Mouse (Mus musculus) embryonic facial prominence, embryonic 10.5 days (tissue): ENCODE data around the gene Cd164l2. TPM values are rescaled to one million over a fixed set of nuclear protein-coding genes. Genes with fewer than 3 reads are reported as not detected.

ENCODE experiments used
- DNase-seq: peaks from one replicate; pipeline ENCODE4 v3.0.0-alpha.2; 2017; ENCODE audit warnings: low spot score
- H3K27ac ChIP-seq: fragments of 300-500 bp; sonication (generic); replicated peaks from 2 replicates; pipeline ENCODE4 v1.5.1; 2016; ENCODE audit warnings: mild to moderate bottlenecking
- H3K27me3 ChIP-seq: fragments of 300-500 bp; sonication (generic); replicated peaks from 2 replicates; pipeline ENCODE4 v1.6.1; 2016; ENCODE audit warnings: low read depth, mild to moderate bottlenecking; ENCODE audit not compliant: poor library complexity, severe bottlenecking
- H3K36me3 ChIP-seq: fragments of 300-500 bp; sonication (generic); replicated peaks from 2 replicates; pipeline ENCODE4 v1.6.1; 2016; ENCODE audit warnings: mild to moderate bottlenecking, moderate library complexity
- H3K4me1 ChIP-seq: fragments of 300-500 bp; sonication (generic); 2 replicates; pipeline ENCODE4 v1.6.1; 2016
- H3K4me3 ChIP-seq: fragments of 300-500 bp; sonication (generic); 2 replicates; pipeline ENCODE4 v1.5.1; 2016; ENCODE audit warnings: mild to moderate bottlenecking, moderate library complexity
- H3K9me3 ChIP-seq: fragments of 300-500 bp; sonication (generic); 2 replicates; pipeline ENCODE4 v1.6.1; 2016; ENCODE audit warnings: mild to moderate bottlenecking
- WGBS: fragments of 180-500 bp; shearing (Covaris S2); methylation state at CpG from one replicate; pipeline ENCODE4 v1.1.7; 2016; 5-methylcytosine and 5-hydroxymethylcytosine counted together
- polyA plus RNA-seq: library from polyadenylated mRNA; unstranded; fragments of >200 nt; fragmentation: Nextera tagmentation; extraction: Ambion mirVana; gene quantifications from 2 replicates; pipeline ENCODE4 v1.2.1, GENCODE M21; 2016

Cd164l2 gene
- polyA plus RNA-seq, 1 experiment from 2014 or later, result 5.2 TPM

- 34% methylated on average over 4 of the region's 4 CpGs for WGBS
- no peaks in the 10 kb centered on the region for H3K9me3 ChIP-seq
- no peaks in the 10 kb centered on the region for H3K36me3 ChIP-seq
- H3K4me3 ChIP-seq, result no peak overlapping the region
- H3K27me3 ChIP-seq, result peaks cover 100% of the 10 kb centered on the region
- H3K4me1 ChIP-seq, result peaks cover 34% of the 10 kb centered on the region
- no peak overlapping the region for H3K27ac ChIP-seq
- peak; percentile 43 for DNase-seq
Observed at GRCm38 (mm10) chr4:133252089-133252488, 40.2 kb downstream of the Cd164l2 start.

GRCm38 (mm10) chr4:133253412-133253811, 41.5 kb downstream of the Cd164l2 start:
- Histone ChIP-seq H3K27me3 (peaks cover 100% of the 10 kb centered on the region), H3K9me3 (no peaks in the 10 kb centered on the region), H3K27ac (no peak overlapping the region), H3K36me3 (no peaks in the 10 kb centered on the region), H3K4me3 (no peak overlapping the region), H3K4me1 (peaks cover 41% of the 10 kb centered on the region)
- 87% methylated on average over 12 of the region's 12 CpGs for WGBS
- no peak for DNase-seq

GRCm38 (mm10) chr4:133255392-133255791, 43.5 kb downstream of the Cd164l2 start:
- WGBS, result 63% methylated on average over 6 of the region's 6 CpGs
- peaks cover 89% of the 10 kb centered on the region for H3K27me3 ChIP-seq
- peaks cover 34% of the 10 kb centered on the region for H3K4me1 ChIP-seq
- H3K27ac ChIP-seq, result no peak overlapping the region
- DNase-seq, result no peak
- H3K9me3 ChIP-seq, result no peaks in the 10 kb centered on the region
- no peaks in the 10 kb centered on the region for H3K36me3 ChIP-seq
- no peak overlapping the region for H3K4me3 ChIP-seq

DNA sequence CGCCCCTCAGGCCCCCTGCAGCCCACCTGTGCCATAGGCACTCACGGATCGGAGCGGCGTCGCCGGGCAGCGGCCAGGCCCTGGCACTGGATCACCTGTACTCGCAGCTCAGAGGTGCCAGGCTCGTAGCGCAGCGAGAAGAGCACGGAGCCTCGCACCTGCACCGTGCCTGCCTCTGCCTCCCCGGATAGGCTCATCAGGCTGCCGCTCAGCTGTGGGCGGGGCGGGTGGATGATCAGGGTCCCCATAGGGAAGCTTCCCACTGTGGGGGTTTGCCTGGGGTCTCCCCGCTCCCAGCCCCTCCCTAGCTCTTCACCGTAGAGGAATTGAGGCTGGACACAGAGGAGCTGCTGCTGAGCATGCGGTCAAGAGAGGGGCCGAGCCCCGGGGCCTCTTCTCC, 44.9 kb downstream of the Cd164l2 start:
- peak; percentile 40 for DNase-seq
- Histone ChIP-seq H3K4me1 (peaks cover 23% of the 10 kb centered on the region), H3K9me3 (no peaks in the 10 kb centered on the region), H3K27ac (0 out of 2 replicates have a peak overlapping the region, but pooled peaks have one; percentile 35), H3K36me3 (no peaks in the 10 kb centered on the region), H3K4me3 (peak overlapping the region; percentile 26; the same call in 1 of the 2 replicates), H3K27me3 (peaks cover 75% of the 10 kb centered on the region)
- 18% methylated on average over 24 of the region's 24 CpGs for WGBS

DNA sequence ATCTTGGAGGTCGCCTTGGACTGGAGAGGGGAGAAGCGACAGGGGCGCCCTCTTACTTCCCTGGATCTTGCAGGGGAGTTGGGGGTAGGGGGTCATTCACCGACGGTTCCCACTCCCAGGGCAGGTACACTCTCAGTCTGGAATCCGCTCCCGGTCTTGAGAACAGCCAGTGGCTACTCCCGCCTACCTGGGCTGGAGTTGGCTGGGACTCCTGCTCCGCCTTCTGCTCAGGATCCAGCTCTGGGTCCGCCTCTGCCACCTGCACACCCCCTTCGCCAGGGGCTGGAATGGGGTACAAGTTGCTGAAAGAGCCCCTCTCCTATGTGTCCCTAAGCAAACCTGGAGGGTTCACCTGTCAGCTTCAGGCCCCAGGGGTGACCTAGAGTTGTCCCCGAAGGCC, 45.3 kb downstream of the Cd164l2 start:
- no peak for DNase-seq
- peaks cover 25% of the 10 kb centered on the region for H3K4me1 ChIP-seq
- 30% methylated on average over 12 of the region's 12 CpGs for WGBS
- H3K36me3 ChIP-seq, result no peaks in the 10 kb centered on the region
- peaks cover 71% of the 10 kb centered on the region for H3K27me3 ChIP-seq
- H3K9me3 ChIP-seq, result no peaks in the 10 kb centered on the region
- H3K4me3 ChIP-seq, result peak overlapping the region; percentile 26; the same call in 1 of the 2 replicates
- no peak overlapping the region for H3K27ac ChIP-seq

GRCm38 (mm10) chr4:133257798-133258408, 46.0 kb downstream of the Cd164l2 start:
- WGBS, result 67% methylated on average over 12 of the region's 12 CpGs
- peaks cover 2% of the 10 kb centered on the region for H3K36me3 ChIP-seq
- H3K4me1 ChIP-seq, result peaks cover 30% of the 10 kb centered on the region
- no peak overlapping the region for H3K27ac ChIP-seq
- DNase-seq, result no peak
- H3K27me3 ChIP-seq, result peaks cover 64% of the 10 kb centered on the region
- no peaks in the 10 kb centered on the region for H3K9me3 ChIP-seq
- H3K4me3 ChIP-seq, result no peak overlapping the region

DNA sequence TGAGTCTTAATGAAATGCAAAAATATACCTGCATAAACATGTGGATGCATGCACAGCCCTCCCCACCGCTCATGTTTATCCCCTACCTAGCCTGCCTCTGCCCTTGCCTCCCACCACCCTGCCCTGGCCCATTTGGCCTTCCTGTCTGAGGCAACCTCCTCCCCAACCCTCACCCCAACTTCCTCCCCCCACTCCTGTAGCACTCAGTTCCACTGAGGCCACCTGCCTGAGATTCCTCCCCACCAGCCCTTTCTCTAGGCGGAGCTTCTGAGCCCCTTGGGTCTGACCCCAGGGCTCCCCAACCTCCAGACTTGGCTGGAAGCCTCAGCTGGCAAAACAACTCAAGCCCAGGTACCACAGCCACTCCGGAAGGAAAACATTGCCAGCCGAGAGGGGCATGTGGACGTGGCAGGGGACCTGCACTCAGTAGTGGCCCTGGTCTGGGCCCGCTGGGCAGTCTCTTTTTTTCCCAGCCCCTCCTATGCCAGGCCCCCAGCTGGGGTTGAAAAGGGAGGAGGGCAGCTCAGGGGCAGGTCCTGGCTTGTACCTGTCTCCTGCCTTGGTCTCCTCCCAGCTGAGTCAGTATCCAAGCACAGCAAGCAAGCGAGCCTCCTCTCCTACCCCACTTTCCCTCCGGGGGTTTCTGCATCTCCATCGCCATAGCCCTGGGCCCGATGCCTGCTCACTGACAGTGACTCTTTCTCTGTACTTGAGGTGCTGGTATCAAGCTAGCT, 49.9 kb downstream of the Cd164l2 start:
- Histone ChIP-seq H3K36me3 (peaks cover 41% of the 10 kb centered on the region), H3K9me3 (peaks cover 6% of the 10 kb centered on the region; the same call in 1 of the 2 replicates), H3K4me1 (peaks cover 29% of the 10 kb centered on the region), H3K4me3 (0 out of 2 replicates have a peak overlapping the region, but pooled peaks have one; percentile 13), H3K27me3 (peaks cover 25% of the 10 kb centered on the region), H3K27ac (peak overlapping the region; percentile 71)
- no peak for DNase-seq
- WGBS, result 39% methylated on average over 10 of the region's 10 CpGs

GRCm38 (mm10) chr4:133262375-133262765, 50.4 kb downstream of the Cd164l2 start:
- DNase-seq, result no peak
- H3K27ac ChIP-seq, result peak overlapping the region; percentile 66
- 66% methylated on average over 7 of the region's 7 CpGs for WGBS

DNA sequence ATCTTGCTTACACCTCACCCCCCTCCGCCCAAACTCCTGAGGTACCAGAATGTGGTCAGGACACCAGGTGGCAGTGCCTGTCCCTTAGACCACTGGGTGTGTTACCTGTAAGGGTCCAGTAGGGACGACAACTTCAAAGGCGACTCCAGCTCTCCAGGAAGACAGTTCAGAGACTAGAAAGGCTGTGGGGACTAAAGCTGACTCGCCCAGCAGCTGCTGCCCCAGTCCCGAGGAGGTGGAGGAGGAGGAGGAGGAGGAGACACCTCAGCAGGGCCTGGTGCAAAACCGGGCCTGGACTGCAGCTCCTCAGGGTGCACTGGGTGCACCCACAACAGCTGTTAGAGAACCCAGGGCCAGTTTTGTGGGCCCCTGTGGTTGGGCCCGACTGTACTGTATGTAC, 51.0 kb downstream of the Cd164l2 start, which contains the start of gene Sytl1:
TSS of gene Sytl1 (minus strand) at position 232 of the 400 bp plus-strand sequence.
- peaks cover 6% of the 10 kb centered on the region; the same call in 1 of the 2 replicates for H3K9me3 ChIP-seq
- 0 out of 2 replicates have a peak within 1 kb of the TSS, but pooled peaks have one; percentile 13 for H3K4me3 ChIP-seq
- H3K27me3 ChIP-seq, result peaks cover 14% of the 10 kb centered on the region
- peaks cover 18% of the 10 kb centered on the region for H3K4me1 ChIP-seq
- peaks cover 52% of the 10 kb centered on the region for H3K36me3 ChIP-seq
- 43% methylated on average over 7 of the region's 7 CpGs for WGBS
- H3K27ac ChIP-seq, result peak within 1 kb of the TSS; percentile 71
- DNase-seq, result no peak

More at GRCm38 (mm10) chr4:133262375-133262765, 50.4 kb downstream of the Cd164l2 start:
- peaks cover 23% of the 10 kb centered on the region for H3K4me1 ChIP-seq
- H3K36me3 ChIP-seq, result peaks cover 47% of the 10 kb centered on the region
- peaks cover 20% of the 10 kb centered on the region for H3K27me3 ChIP-seq
- H3K4me3 ChIP-seq, result no peak overlapping the region
- H3K9me3 ChIP-seq, result peaks cover 6% of the 10 kb centered on the region; the same call in 1 of the 2 replicates

DNA sequence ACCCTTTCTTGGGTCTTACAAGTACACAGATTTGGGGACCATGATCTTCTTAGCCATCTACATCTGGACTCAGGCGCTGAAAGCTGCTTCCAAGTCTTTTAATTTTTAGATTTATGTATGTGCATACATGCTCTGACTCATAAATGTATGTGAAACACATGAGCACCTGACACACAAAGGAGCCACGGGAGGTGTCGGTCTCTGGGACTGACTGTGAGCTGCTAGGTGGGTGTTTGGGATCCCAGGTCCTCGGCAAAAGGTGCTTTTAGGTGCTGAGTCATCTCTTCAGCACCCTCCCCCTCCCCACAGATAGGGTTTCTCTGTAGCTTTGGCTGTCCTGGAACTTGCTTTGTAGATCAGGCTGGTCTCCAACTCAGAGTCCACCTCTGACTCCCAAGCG, 51.8 kb downstream of the Cd164l2 start:
- peaks cover 16% of the 10 kb centered on the region for H3K4me1 ChIP-seq
- H3K4me3 ChIP-seq, result no peak overlapping the region
- 90% methylated on average over 5 of the region's 5 CpGs for WGBS
- peaks cover 6% of the 10 kb centered on the region for H3K27me3 ChIP-seq
- H3K27ac ChIP-seq, result no peak overlapping the region
- DNase-seq, result no peak
- H3K9me3 ChIP-seq, result peaks cover 6% of the 10 kb centered on the region; the same call in 1 of the 2 replicates
- H3K36me3 ChIP-seq, result peaks cover 61% of the 10 kb centered on the region

DNA sequence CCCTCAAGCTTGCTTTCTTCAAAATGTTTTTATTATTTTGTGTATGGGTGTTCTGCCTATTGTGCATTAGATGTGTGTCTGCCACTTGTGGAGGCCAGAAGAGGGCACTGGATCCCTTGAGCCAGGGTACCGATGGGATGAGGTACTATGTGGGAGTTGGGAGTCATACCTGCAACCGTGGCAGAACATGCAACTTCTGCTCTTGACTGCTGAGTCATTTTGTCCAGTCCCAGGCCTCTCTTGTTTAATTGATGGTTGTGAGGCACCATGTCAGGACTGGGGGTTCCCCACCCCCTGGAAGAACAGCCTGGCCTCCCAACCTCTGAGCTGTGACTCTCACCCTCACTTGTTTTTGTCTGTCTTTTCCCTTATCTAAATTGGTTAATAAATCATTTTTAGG, 52.6 kb downstream of the Cd164l2 start:
- Histone ChIP-seq H3K27me3 (no peaks in the 10 kb centered on the region; the same call in 1 of the 2 replicates), H3K4me3 (no peak overlapping the region), H3K4me1 (peaks cover 14% of the 10 kb centered on the region), H3K27ac (no peak overlapping the region), H3K36me3 (peaks cover 69% of the 10 kb centered on the region), H3K9me3 (peaks cover 6% of the 10 kb centered on the region; the same call in 1 of the 2 replicates)
- WGBS, result 98% methylated on average over 2 of the region's 2 CpGs
- DNase-seq, result no peak

- Histone ChIP-seq H3K27ac (no peak overlapping the region), H3K27me3 (no peaks in the 10 kb centered on the region), H3K4me1 (peaks cover 14% of the 10 kb centered on the region), H3K4me3 (no peak overlapping the region), H3K36me3 (peaks cover 76% of the 10 kb centered on the region), H3K9me3 (peaks cover 6% of the 10 kb centered on the region; the same call in 1 of the 2 replicates)
- DNase-seq, result no peak
- 97% methylated on average over 3 of the region's 3 CpGs for WGBS
Observed at GRCm38 (mm10) chr4:133265297-133265696, 53.4 kb downstream of the Cd164l2 start.
